Mouse (Mus musculus): ENCODE results near the gene BC067074. TPM values are rescaled to one million over a fixed set of nuclear protein-coding genes. Genes with fewer than 3 reads are reported as not detected.
A peak's percentile ranks its signal among the peaks of the same experiment; 100 is the strongest.
"Not testable (repeated sequence)": the region's sequence is repeated elsewhere in the genome, so short reads cannot be mapped to it uniquely, and the experiment has no call there.

The BC067074 gene
- 5.3 and 5.4 TPM in 2 replicates for polyA plus RNA-seq (2014; fragmentation: Nextera tagmentation; extraction: Ambion mirVana)

- Histone ChIP-seq H3K27me3 (ENCODE audit: insufficient read depth, low read length) (peaks cover 4% of the 10 kb centered on the region; the same call in 1 of the 2 replicates), H3K4me3 (ENCODE audit: low read depth, low read length) (peak within 1 kb of the TSS; percentile 69), H3K27ac (ENCODE audit: low read depth) (no peak within 1 kb of the TSS), H3K9me3 (ENCODE audit: low read depth, low read length) (no peaks in the 10 kb centered on the region), H3K4me1 (ENCODE audit: insufficient read depth) (0 out of 2 replicates have a peak, but pooled peaks cover 6% of the 10 kb centered on the region), H3K36me3 (ENCODE audit: insufficient read depth) (no peaks in the 10 kb centered on the region), H3K4me2 (peak within 1 kb of the TSS; percentile 78), H3K9ac (peak within 1 kb of the TSS; percentile 78)
- ATAC-seq (ENCODE audit: insufficient read depth) (peak; percentile 85), DNase-seq (peak; percentile 82)
- TF ChIP-seq CTCF (IDR thresholded peaks at IDR 0.05; ENCODE audit: low read depth) = no peak
- under 1% methylated on average over 73 of the region's 75 CpGs for WGBS
These were observed at the start of gene BC067074 for GRCm38 (mm10) chr13:113292975-113293706. TSS of gene BC067074 (plus strand) at chr13:113293159.

GRCm38 (mm10) chr13:113245025-113245424 is 47.9 kb upstream of the BC067074 start:
- H3K4me1 ChIP-seq (ENCODE audit: insufficient read depth) = no peaks in the 10 kb centered on the region
- no peak overlapping the region for H3K9ac ChIP-seq
- no peak for TF ChIP-seq CTCF (IDR thresholded peaks at IDR 0.05; ENCODE audit: low read depth)
- H3K27me3 ChIP-seq (ENCODE audit: insufficient read depth, low read length) = no peaks in the 10 kb centered on the region
- H3K9me3 ChIP-seq (ENCODE audit: low read depth, low read length) = no peaks in the 10 kb centered on the region
- 66% methylated on average over 8 of the region's 8 CpGs for WGBS
- no peak overlapping the region for H3K27ac ChIP-seq (ENCODE audit: low read depth)
- no peaks in the 10 kb centered on the region for H3K36me3 ChIP-seq (ENCODE audit: insufficient read depth)
- no peak overlapping the region for H3K4me3 ChIP-seq (ENCODE audit: low read depth, low read length)
- DNase-seq = no peak
- no peak for ATAC-seq (ENCODE audit: insufficient read depth)
- no peak overlapping the region for H3K4me2 ChIP-seq

- H3K9me3 ChIP-seq (ENCODE audit: low read depth, low read length); H3K9ac ChIP-seq; H3K27ac ChIP-seq (ENCODE audit: low read depth); H3K4me3 ChIP-seq (ENCODE audit: low read depth, low read length); ATAC-seq (ENCODE audit: insufficient read depth); H3K4me1 ChIP-seq (ENCODE audit: insufficient read depth); H3K36me3 ChIP-seq (ENCODE audit: insufficient read depth); H3K4me2 ChIP-seq; DNase-seq; H3K27me3 ChIP-seq (ENCODE audit: insufficient read depth, low read length): not testable (repeated sequence)
- 53% methylated on average over 7 of the region's 7 CpGs for WGBS
These were observed 40.4 kb upstream of the BC067074 start for GRCm38 (mm10) chr13:113252580-113252979.

- Histone ChIP-seq H3K27me3 (ENCODE audit: insufficient read depth, low read length) (no peaks in the 10 kb centered on the region), H3K9ac (no peak overlapping the region), H3K36me3 (ENCODE audit: insufficient read depth) (no peaks in the 10 kb centered on the region), H3K4me2 (no peak overlapping the region), H3K4me1 (ENCODE audit: insufficient read depth) (no peaks in the 10 kb centered on the region), H3K4me3 (ENCODE audit: low read depth, low read length) (no peak overlapping the region), H3K27ac (ENCODE audit: low read depth) (no peak overlapping the region), H3K9me3 (ENCODE audit: low read depth, low read length) (no peaks in the 10 kb centered on the region)
- 88% methylated on average over 2 of the region's 2 CpGs for WGBS
- DNase-seq (no peak), ATAC-seq (ENCODE audit: insufficient read depth) (no peak)
- TF ChIP-seq CTCF (IDR thresholded peaks at IDR 0.05; ENCODE audit: low read depth) = no peak
These were observed 36.2 kb upstream of the BC067074 start for GRCm38 (mm10) chr13:113256766-113257165.

GRCm38 (mm10) chr13:113257190-113257589 is 35.8 kb upstream of the BC067074 start:
- no peak for ATAC-seq (ENCODE audit: insufficient read depth)
- no peak overlapping the region for H3K4me2 ChIP-seq
- 49% methylated on average over 5 of the region's 5 CpGs for WGBS
- H3K9ac ChIP-seq = no peak overlapping the region
- H3K36me3 ChIP-seq (ENCODE audit: insufficient read depth) = no peaks in the 10 kb centered on the region
- no peaks in the 10 kb centered on the region for H3K27me3 ChIP-seq (ENCODE audit: insufficient read depth, low read length)
- H3K27ac ChIP-seq (ENCODE audit: low read depth) = no peak overlapping the region
- peak; percentile 24; the same call in 1 of the 2 replicates for TF ChIP-seq CTCF (IDR thresholded peaks at IDR 0.05; ENCODE audit: low read depth)
- no peaks in the 10 kb centered on the region for H3K9me3 ChIP-seq (ENCODE audit: low read depth, low read length)
- DNase-seq = no peak
- no peak overlapping the region for H3K4me3 ChIP-seq (ENCODE audit: low read depth, low read length)
- no peaks in the 10 kb centered on the region for H3K4me1 ChIP-seq (ENCODE audit: insufficient read depth)

GRCm38 (mm10) chr13:113259237-113259636 is 33.7 kb upstream of the BC067074 start:
- H3K4me3 ChIP-seq (ENCODE audit: low read depth, low read length) = no peak overlapping the region
- no peak overlapping the region for H3K9ac ChIP-seq
- H3K27ac ChIP-seq (ENCODE audit: low read depth) = no peak overlapping the region
- no peak for ATAC-seq (ENCODE audit: insufficient read depth)
- WGBS = 83% methylated on average over 5 of the region's 5 CpGs
- no peaks in the 10 kb centered on the region for H3K27me3 ChIP-seq (ENCODE audit: insufficient read depth, low read length)
- H3K4me1 ChIP-seq (ENCODE audit: insufficient read depth) = no peaks in the 10 kb centered on the region
- no peak for TF ChIP-seq CTCF (IDR thresholded peaks at IDR 0.05; ENCODE audit: low read depth)
- no peaks in the 10 kb centered on the region for H3K36me3 ChIP-seq (ENCODE audit: insufficient read depth)
- H3K4me2 ChIP-seq = no peak overlapping the region
- DNase-seq = no peak
- H3K9me3 ChIP-seq (ENCODE audit: low read depth, low read length) = no peaks in the 10 kb centered on the region

- peak; percentile 62; the same call in 1 of the 2 replicates for ATAC-seq (ENCODE audit: insufficient read depth)
- Histone ChIP-seq H3K4me2 (peak overlapping the region; percentile 29; the same call in 1 of the 2 replicates), H3K9me3 (ENCODE audit: low read depth, low read length) (no peaks in the 10 kb centered on the region), H3K27ac (ENCODE audit: low read depth) (no peak overlapping the region), H3K9ac (no peak overlapping the region), H3K27me3 (ENCODE audit: insufficient read depth, low read length) (no peaks in the 10 kb centered on the region), H3K36me3 (ENCODE audit: insufficient read depth) (no peaks in the 10 kb centered on the region), H3K4me1 (ENCODE audit: insufficient read depth) (no peaks in the 10 kb centered on the region), H3K4me3 (ENCODE audit: low read depth, low read length) (no peak overlapping the region)
- peak; percentile 82 for DNase-seq
- TF ChIP-seq CTCF (IDR thresholded peaks at IDR 0.05; ENCODE audit: low read depth) = no peak
- 42% methylated on average over 12 of the region's 12 CpGs for WGBS
These were observed 30.1 kb upstream of the BC067074 start for GRCm38 (mm10) chr13:113262822-113263221.

Measured in lung, embryonic 14.5 days (tissue).